Mouse (Mus musculus) inflammation-experienced regulatory T-cells (primary cell): ENCODE measurements around the gene Rps29. TPM values are rescaled to one million over a fixed set of nuclear protein-coding genes. Genes with fewer than 3 reads are reported as not detected.

ENCODE experiments used
- polyA plus RNA-seq, 2 experiments: library from polyadenylated mRNA; unstranded; fragments of 100-300 nt; shearing (Covaris generic); gene quantifications; one replicate each; pipeline ENCODE4 v1.2.1; 2017

Rps29 gene
- 1,000 to 10,000 TPM; 1,529 to 1,690 TPM for polyA plus RNA-seq

DNA sequence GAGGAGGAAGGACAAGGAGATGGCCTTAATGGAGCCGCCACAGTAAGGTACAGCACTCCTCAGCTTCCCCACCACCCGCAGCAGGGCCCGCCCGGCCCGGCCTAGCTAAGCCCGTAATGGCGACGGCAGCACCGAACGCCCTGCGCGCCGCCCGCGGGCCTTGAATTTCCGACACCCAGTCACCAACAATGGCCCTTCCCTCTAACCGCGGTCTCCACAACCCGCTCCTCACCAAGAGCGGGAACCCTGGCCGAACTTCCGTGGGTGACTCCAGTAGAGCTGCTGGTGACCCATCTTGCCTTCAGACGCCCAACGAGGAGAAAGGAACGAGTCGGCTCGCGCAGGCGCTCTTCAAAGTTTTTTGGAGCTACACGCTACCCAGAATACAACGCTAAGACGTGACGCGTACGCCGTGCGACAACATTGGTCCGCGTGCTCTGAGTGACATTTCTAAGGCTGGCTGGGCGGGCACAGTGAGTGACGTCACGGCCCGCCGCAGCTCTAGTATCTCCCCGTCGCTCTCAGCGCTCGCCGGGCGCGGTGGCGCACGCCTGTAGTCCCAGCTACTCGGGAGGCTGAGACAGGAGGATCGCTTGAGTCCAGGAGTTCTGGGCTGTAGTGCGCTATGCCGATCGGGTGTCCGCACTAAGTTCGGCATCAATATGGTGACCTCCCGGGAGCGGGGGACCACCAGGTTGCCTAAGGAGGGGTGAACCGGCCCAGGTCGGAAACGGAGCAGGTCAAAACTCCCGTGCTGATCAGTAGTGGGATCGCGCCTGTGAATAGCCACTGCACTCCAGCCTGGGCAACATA lies at the start of gene Rps29:
Gene Rps29, minus strand, starts transcription at position 422 of the 813 bp plus-strand sequence.

GRCm38 (mm10) chr12:69204052-69204833 lies 45.3 kb upstream of the Rps29 start, which contains the start of gene Gm49384:
Gene Gm49384, minus strand, starts transcription at chr12:69204267.

DNA sequence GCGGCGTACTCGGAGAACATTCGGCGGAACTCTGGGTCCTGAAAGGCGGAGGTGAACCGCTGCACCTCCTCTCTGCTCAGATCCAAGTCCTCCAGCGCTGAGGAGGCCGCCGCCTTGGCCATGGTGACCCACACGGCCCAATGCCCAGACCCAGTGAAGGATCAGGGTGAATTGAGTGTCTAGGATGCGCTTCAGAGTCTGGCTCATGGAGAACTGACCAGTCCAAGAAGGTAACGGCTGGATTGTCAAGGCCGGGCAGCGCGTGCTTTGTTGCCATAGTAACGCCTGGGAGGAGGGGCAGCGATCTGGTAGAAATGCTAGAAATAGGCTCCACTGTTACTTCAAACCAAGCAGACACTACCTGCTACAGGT lies 39.2 kb upstream of the Rps29 start, which contains the start of gene Dnaaf2:
Gene Dnaaf2, minus strand, starts transcription at position 266 of the 372 bp plus-strand sequence.

DNA sequence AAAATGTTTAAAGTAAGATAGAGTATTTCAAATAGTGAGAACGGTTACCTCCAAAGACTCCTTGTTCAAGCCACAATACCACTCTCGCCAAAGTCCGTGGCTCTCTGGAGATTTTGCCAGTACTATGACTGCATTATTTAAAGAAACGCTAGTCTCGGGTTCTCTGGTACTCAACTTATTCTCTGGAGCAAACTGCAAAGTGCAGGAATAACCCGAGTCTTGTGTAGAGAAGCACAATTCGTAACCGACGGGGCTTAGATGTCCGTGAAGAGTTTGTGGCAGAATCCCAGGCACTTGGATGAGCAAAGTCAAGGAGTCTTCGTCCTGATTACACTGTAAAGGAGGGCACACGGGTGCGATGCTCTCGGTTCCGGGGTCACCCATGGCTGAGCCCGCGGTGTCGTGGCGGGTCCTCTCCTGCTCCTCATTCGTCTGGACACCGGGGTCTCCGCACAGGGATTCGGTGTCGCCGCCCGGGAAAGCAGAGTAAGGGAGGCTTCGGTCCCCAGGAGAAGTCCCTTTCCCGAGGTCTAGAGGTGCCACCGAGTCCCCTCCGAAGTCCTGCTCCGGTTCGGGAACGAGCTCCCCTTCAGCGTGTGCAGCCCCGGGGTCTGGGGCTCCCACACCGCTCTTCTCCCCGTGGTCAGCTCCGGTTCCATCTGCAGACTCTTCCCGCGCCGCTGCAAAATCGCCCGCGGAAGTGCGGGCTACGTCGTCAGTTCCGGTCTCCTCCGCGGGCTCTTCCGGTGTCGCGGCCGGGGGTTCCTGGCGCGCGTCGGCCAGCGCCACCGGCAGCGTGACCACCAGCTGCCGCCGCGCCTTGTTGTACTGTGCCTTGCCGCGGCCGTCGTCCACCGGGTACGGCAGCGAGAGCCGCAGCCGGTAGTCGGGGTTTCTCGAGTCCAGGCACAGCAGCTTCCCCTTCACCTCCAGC lies 37.7 kb upstream of the Rps29 start, which contains the start of gene Gm49383:
Gene Gm49383, minus strand, starts transcription at position 661 of the 934 bp plus-strand sequence.

DNA sequence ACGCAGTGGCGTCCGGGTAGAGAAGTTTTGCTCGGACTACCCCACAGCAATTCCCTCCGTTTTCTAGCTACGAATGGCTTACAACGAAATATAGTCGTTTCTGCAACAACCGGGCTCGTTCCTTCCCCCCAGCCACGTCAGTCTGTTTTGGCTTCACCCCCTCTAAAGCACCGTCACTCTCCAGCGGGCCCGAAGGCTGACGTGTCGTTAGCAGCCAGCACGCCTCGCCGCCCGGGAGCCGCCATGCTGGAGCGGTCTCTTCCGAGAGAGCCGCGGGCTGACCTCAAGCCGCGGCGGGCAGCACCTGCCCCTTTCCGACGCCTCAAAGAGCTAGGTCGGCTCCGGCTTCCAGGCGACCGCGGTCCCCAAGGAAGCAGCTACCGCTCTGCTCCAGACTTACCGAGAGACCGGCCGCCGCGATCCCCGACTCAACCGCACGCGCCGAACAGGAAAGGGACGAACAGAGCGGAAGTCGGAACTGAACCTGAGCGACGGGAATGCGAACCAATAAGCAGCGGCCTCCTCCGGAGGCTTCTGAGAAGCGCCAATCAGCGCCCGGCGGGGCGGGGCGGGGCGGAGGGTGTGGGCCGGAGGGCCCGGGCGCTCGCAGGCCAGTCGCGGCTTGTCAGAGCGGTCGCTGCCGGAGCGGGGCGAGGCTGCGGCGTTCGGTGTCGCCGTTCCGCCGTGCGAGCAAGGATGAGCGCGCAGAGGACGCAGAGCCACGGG lies 24.8 kb upstream of the Rps29 start, which contains the start of the genes Rpl36al and Mgat2:
Gene Rpl36al, minus strand, starts transcription at position 501 of the 726 bp plus-strand sequence.
Gene Mgat2, plus strand, starts transcription at position 575 of the 726 bp plus-strand sequence.

DNA sequence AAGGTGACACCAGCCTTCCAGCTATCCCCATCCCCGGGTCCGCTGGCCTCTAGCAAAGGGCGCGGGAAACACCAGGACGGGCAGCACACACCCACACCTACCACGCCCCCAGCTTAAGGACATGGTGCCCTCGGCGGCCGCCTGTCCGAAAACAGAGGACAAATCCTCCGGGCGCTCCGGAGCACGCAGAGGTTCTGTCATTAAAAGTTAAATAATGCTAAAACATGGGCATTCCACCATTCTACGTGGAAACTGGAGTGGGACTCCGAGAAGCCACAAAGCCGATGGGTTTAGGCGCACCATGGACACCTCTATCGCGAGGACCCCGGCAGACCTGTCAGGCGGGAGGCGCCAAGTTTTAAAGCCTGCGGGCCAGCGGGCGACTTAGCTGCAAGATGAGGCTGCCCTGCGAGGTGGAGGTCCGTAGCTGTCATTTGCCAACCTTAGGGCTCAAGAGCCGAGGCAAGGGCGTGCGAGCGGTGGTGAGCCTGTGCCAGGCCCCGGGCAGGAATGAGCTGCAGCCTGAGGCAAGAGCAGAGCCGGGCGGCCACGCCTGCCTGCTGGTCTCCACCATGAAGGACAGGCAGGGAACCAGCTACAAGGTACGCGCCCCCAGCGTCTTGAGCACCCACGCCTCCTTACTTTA lies 9.6 kb upstream of the Rps29 start, which contains the start of gene Lrr1:
Gene Lrr1, plus strand, starts transcription at position 354 of the 646 bp plus-strand sequence.

Other genes with a start within 250 kb of the Rps29 start
- gene Lrr1, start 9.6 kb upstream of the Rps29 start, polyA plus RNA-seq, result under 1 TPM; 0.59 to 0.82 TPM
- 100 to 1,000 TPM; 368 to 420 TPM for gene Rpl36al, start 24.9 kb upstream of the Rps29 start, polyA plus RNA-seq
- 10 to 100 TPM; 72.3 to 94.3 TPM for gene Mgat2, start 25.0 kb upstream of the Rps29 start, polyA plus RNA-seq
- 10 to 100 TPM; 11.0 to 17.6 TPM for gene Gm49383, start 37.9 kb upstream of the Rps29 start, polyA plus RNA-seq
- gene Dnaaf2, start 39.2 kb upstream of the Rps29 start, polyA plus RNA-seq, result 10 to 100 TPM in 1 of 2 experiments, 1 to 10 TPM in 1; 8.4 to 12.4 TPM
- gene Gm49384, start 45.1 kb upstream of the Rps29 start, polyA plus RNA-seq, result 10 to 100 TPM; 11.7 to 21.1 TPM
- 10 to 100 TPM in 1 of 2 experiments, 1 to 10 TPM in 1; 7.2 to 14.1 TPM for gene Pole2, start 69.0 kb upstream of the Rps29 start, polyA plus RNA-seq
- gene Klhdc1, start 82.0 kb upstream of the Rps29 start, polyA plus RNA-seq, result 10 to 100 TPM; 23.9 to 36.3 TPM
- gene Klhdc2, start 137.5 kb upstream of the Rps29 start, polyA plus RNA-seq, result 10 to 100 TPM; 55.9 to 82.2 TPM
- 100 to 1,000 TPM; 115 to 126 TPM for gene Nemf, start 198.0 kb upstream of the Rps29 start, polyA plus RNA-seq
- gene Arf6, start 213.0 kb upstream of the Rps29 start, polyA plus RNA-seq, result 100 to 1,000 TPM; 364 to 379 TPM
- gene Gm9887, start 213.3 kb upstream of the Rps29 start, polyA plus RNA-seq, result 1 to 10 TPM; 5.8 to 6.5 TPM